Mouse (Mus musculus): Measurements from ENCODE around the gene Cux2.
A peak's percentile ranks its signal among the peaks of the same experiment; 100 is the strongest.

The Cux2 gene

GRCm38 (mm10) chr5:121961256-121961655 is 88.6 kb downstream of the Cux2 start:
- no peak for DNase-seq

- peak; percentile 13 for DNase-seq
These were observed 90.2 kb downstream of the Cux2 start for GRCm38 (mm10) chr5:121959688-121960087.

- DNase-seq = no peak
These were observed 91.4 kb downstream of the Cux2 start for GRCm38 (mm10) chr5:121958551-121958950.

GRCm38 (mm10) chr5:121955806-121956205 is 94.1 kb downstream of the Cux2 start:
- no peak for DNase-seq

- no peak for DNase-seq
These were observed 99.7 kb downstream of the Cux2 start for GRCm38 (mm10) chr5:121950175-121950574.

GRCm38 (mm10) chr5:121949050-121949443 is 100.9 kb downstream of the Cux2 start:
- no peak for DNase-seq

GRCm38 (mm10) chr5:121948302-121949049 is 101.4 kb downstream of the Cux2 start:
- peak; percentile 71 for DNase-seq

GRCm38 (mm10) chr5:121946657-121947245 is 103.2 kb downstream of the Cux2 start:
- DNase-seq = no peak

GRCm38 (mm10) chr5:121945819-121946218 is 104.1 kb downstream of the Cux2 start:
- peak; percentile 44 for DNase-seq

- DNase-seq = no peak
These were observed 105.7 kb downstream of the Cux2 start for GRCm38 (mm10) chr5:121944021-121944790.

GRCm38 (mm10) chr5:121943472-121943871 is 106.4 kb downstream of the Cux2 start:
- no peak for DNase-seq

- DNase-seq = no peak
These were observed 111.6 kb downstream of the Cux2 start for GRCm38 (mm10) chr5:121938065-121938849.

GRCm38 (mm10) chr5:121930261-121930660 is 119.6 kb downstream of the Cux2 start:
- peak; percentile 39 for DNase-seq

GRCm38 (mm10) chr5:121928362-121929000 is 121.4 kb downstream of the Cux2 start:
- peak; percentile 56 for DNase-seq

GRCm38 (mm10) chr5:121926543-121926814 is 123.4 kb downstream of the Cux2 start:
- peak; percentile 23 for DNase-seq

GRCm38 (mm10) chr5:121925751-121926542 is 124.0 kb downstream of the Cux2 start:
- DNase-seq = no peak

- DNase-seq = no peak
These were observed 124.6 kb downstream of the Cux2 start for GRCm38 (mm10) chr5:121925291-121925690.

- DNase-seq = no peak
These were observed 125.5 kb downstream of the Cux2 start for GRCm38 (mm10) chr5:121924423-121924822.

GRCm38 (mm10) chr5:121922942-121923826 is 126.7 kb downstream of the Cux2 start:
- no peak for DNase-seq

GRCm38 (mm10) chr5:121919216-121919615 is 130.7 kb downstream of the Cux2 start:
- no peak for DNase-seq

- DNase-seq = no peak
These were observed 133.1 kb downstream of the Cux2 start for GRCm38 (mm10) chr5:121916813-121917212.
